Mouse (Mus musculus) liver, embryonic 16.5 days (tissue): ENCODE data around the gene Pou2f2. TPM values are rescaled to one million over a fixed set of nuclear protein-coding genes. Genes with fewer than 3 reads are reported as not detected.

Experiments
- ATAC-seq: fragments of 200-750 bp; cut with Nextera tagmentation; 2 replicates; pipeline ENCODE4 v1.8.0; 2017; ENCODE audit warnings: low read depth, mild to moderate bottlenecking, moderate number of reproducible peaks, moderate library complexity
- H3K27ac ChIP-seq: fragments of 300-500 bp; sonication (generic); 2 replicates; pipeline ENCODE4 v1.5.1; 2014; ENCODE audit warnings: mild to moderate bottlenecking, low read length
- H3K27me3 ChIP-seq: fragments of 300-500 bp; sonication (generic); 2 replicates; pipeline ENCODE4 v1.6.1; 2014; ENCODE audit warnings: low read depth, low read length, mixed read lengths; ENCODE audit not compliant: control insufficient read depth, insufficient read depth
- H3K36me3 ChIP-seq: fragments of 300-500 bp; sonication (generic); 2 replicates; pipeline ENCODE4 v1.6.1; 2014; ENCODE audit warnings: mild to moderate bottlenecking; ENCODE audit not compliant: control insufficient read depth, insufficient read depth
- H3K4me1 ChIP-seq: fragments of 300-500 bp; sonication (generic); 2 replicates; pipeline ENCODE4 v1.6.1; 2014; ENCODE audit warnings: low read depth, low read length, mixed read lengths; ENCODE audit not compliant: control insufficient read depth
- H3K4me2 ChIP-seq: fragments of 300-500 bp; sonication (generic); 2 replicates; pipeline ENCODE4 v1.6.1; 2014; ENCODE audit warnings: low read depth, low read length, mixed read lengths
- H3K4me3 ChIP-seq: fragments of 300-500 bp; sonication (generic); 2 replicates; pipeline ENCODE4 v1.5.1; 2014; ENCODE audit warnings: low read depth, mild to moderate bottlenecking, low read length
- H3K9ac ChIP-seq: fragments of 300-500 bp; sonication (generic); 2 replicates; pipeline ENCODE4 v1.6.1; 2014; ENCODE audit warnings: low read depth, low read length
- H3K9me3 ChIP-seq: fragments of 300-500 bp; sonication (generic); replicated peaks from 2 replicates; pipeline ENCODE4 v1.6.1; 2016; ENCODE audit warnings: low read length; ENCODE audit not compliant: control insufficient read depth
- WGBS: fragments of 180-500 bp; shearing (Covaris S2); extraction: QIAGEN DNeasy Blood & Tissue Kit; methylation state at CpG from one replicate; pipeline ENCODE4 v1.1.7; 2014; ENCODE audit not compliant: insufficient replicate concordance; 5-methylcytosine and 5-hydroxymethylcytosine counted together
- polyA plus RNA-seq: library from polyadenylated mRNA; unstranded; fragments of >200 nt; fragmentation: Nextera tagmentation; extraction: Ambion mirVana; gene quantifications from 2 replicates; pipeline ENCODE4 v1.2.1, GENCODE M21; 2015

Gene Pou2f2
- polyA plus RNA-seq, 1 experiment from 2014 or later: 1.7 TPM

DNA sequence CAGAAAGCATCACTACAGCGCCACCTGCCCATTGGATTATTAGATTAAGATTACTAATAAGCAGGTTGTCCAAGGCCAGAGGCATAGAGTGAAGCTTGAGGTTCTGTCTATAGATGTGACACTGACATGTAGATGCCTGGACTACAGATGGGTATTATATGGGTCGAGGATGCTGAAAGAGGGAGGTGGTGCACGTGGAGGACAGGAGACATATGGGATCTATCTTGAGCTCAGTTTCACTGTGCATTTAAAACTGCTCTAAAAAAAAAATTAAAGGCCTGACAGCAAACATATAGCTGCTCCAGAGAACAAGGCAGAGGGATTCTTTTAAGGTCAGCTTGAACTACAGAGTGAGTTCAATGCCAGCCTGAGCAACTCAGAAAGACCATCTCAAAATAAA is 81.4 kb downstream of the Pou2f2 start:
- Histone ChIP-seq H3K4me1 (no peaks in the 10 kb centered on the region), H3K4me2 (no peak overlapping the region), H3K36me3 (no peaks in the 10 kb centered on the region), H3K27ac (no peak overlapping the region), H3K9ac (no peak overlapping the region), H3K4me3 (no peak overlapping the region), H3K27me3 (no peaks in the 10 kb centered on the region), H3K9me3 (no peaks in the 10 kb centered on the region)
- no peak for ATAC-seq
- WGBS: 63% methylated on average over 3 of the region's 3 CpGs

DNA sequence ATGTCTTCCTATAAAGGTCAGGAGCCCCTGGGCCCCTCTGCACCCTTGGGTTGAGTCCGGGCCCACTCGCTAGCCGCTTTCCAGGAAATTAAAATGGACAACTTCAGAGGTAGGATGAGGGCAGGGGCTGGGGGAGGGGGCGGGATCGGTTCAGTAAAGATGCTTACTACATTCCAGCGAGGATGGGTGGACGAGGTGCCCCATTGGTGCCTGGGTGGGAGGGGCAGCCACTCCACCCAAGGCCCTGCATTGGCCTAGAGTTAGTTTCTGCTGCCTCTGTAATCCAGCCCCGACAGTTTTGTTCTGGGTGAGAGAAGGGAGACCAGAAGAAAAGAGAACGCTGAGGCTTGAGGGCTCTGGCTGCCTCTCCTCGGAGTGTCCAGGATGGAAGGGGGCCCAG is 89.7 kb downstream of the Pou2f2 start:
- Histone ChIP-seq H3K4me2 (no peak overlapping the region), H3K9ac (no peak overlapping the region), H3K4me1 (peaks cover 4% of the 10 kb centered on the region), H3K9me3 (no peaks in the 10 kb centered on the region), H3K27me3 (no peaks in the 10 kb centered on the region), H3K27ac (no peak overlapping the region), H3K36me3 (no peaks in the 10 kb centered on the region), H3K4me3 (no peak overlapping the region)
- ATAC-seq: no peak
- WGBS: 42% methylated on average over 10 of the region's 10 CpGs

DNA sequence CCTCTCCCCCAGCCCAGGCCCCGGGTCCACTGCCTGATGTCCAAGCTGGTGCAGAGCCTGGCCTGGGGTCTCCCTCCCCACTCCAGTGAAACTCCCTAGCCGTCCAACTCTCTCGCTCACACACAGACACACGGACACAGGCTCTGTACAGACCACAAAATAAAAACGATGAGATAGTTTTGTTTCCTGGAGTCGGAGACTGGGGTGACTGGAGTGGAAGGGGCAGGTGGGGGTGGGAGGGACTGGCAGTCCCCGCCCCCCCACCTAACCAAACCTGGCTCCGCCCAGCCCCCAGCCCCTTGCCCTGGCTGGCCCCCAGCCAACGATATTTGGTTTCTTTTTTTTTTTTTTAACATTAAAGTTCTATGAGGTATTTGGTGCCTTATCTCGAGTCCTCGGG is 90.6 kb downstream of the Pou2f2 start:
- WGBS: 17% methylated on average over 11 of the region's 11 CpGs
- ATAC-seq: no peak
- Histone ChIP-seq H3K27ac (no peak overlapping the region), H3K36me3 (no peaks in the 10 kb centered on the region), H3K9me3 (no peaks in the 10 kb centered on the region), H3K4me3 (no peak overlapping the region), H3K27me3 (no peaks in the 10 kb centered on the region), H3K4me2 (no peak overlapping the region), H3K4me1 (peaks cover 7% of the 10 kb centered on the region), H3K9ac (no peak overlapping the region)

DNA sequence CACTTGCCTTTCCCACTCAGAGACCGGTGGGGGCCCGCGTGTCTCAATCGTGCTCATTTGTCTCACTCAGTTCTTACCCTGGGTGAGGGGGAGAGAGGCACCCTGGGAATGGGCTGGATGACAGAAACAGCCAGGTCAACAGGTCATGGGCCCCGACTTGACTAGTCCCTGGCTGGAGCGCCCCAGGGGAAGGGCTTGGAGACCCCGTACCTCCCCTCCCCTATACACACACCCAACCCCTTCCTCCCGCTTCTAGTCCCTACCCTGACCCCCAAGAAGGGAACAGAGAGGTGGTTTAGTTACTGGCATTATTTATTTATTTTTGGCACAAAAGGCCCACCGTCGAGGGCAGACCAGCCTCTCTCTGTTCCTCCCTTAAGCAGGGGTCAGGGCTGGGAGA is 91.0 kb downstream of the Pou2f2 start:
- Histone ChIP-seq H3K27ac (no peak overlapping the region), H3K9me3 (no peaks in the 10 kb centered on the region), H3K4me1 (peaks cover 7% of the 10 kb centered on the region), H3K27me3 (no peaks in the 10 kb centered on the region), H3K4me3 (no peak overlapping the region), H3K4me2 (no peak overlapping the region), H3K9ac (no peak overlapping the region), H3K36me3 (no peaks in the 10 kb centered on the region)
- no peak for ATAC-seq
- 20% methylated on average over 10 of the region's 10 CpGs for WGBS

DNA sequence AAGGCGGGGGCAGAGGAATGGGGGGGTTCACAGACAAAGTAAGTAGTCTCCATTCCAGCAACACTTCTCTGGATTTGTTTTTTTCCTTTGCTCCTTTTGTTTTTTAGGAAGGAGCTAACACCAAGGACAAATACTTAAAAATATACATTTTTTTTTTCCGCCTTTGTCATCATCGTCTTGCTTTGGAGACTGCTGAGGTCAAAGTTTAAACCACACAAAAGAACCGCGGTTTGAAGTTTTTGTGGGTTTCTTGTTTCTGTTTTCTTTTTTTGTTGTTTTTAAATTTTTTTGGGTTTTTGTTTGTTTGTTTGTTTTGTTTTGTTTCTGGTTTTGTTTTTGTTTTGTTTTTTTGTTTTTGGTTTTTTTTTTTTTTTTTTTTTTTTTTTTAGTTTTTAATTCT is 91.6 kb downstream of the Pou2f2 start:
- WGBS: 42% methylated on average over 5 of the region's 5 CpGs
- Histone ChIP-seq H3K9me3 (no peaks in the 10 kb centered on the region), H3K4me3 (no peak overlapping the region), H3K36me3 (peaks cover 5% of the 10 kb centered on the region; the same call in 1 of the 2 replicates), H3K4me1 (peaks cover 7% of the 10 kb centered on the region), H3K27ac (no peak overlapping the region), H3K9ac (no peak overlapping the region), H3K4me2 (no peak overlapping the region), H3K27me3 (no peaks in the 10 kb centered on the region)
- no peak for ATAC-seq

DNA sequence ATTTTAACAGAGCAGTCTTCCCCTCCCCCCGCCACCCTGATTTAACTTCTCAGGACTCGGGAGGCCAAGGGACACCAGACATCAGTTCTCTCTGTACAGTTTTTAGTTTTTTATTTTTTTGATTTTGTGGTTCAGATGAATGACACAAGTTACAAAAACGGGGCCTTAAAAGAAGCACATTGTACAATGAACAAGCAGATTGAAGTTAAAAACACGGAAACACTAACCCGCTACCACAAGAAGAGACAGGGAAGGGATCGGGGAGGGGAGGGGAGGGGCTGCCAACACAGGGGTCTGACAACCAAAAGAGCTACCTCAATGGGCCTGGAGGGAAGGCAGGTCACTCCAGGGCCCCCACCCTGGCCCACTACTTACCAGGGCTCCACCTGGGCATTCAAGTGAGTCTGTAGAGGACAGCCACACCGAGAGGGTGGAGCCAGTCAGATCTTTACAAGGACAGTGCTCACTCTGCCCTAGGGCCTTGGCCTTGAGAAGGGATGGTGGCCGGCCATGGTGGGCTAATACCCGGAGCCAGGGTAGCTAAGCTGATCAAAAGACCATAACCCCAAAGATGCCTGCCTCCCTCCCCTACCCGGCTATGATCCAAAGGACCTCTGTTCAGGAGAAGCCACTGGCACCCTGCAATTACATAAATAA is 92.1 kb downstream of the Pou2f2 start:
- peaks cover 11% of the 10 kb centered on the region for H3K36me3 ChIP-seq
- H3K4me2 ChIP-seq: no peak overlapping the region
- 60% methylated on average over 10 of the region's 10 CpGs for WGBS
- no peaks in the 10 kb centered on the region for H3K9me3 ChIP-seq
- H3K4me3 ChIP-seq: no peak overlapping the region
- no peak overlapping the region for H3K27ac ChIP-seq
- no peak for ATAC-seq
- peaks cover 7% of the 10 kb centered on the region for H3K4me1 ChIP-seq
- no peaks in the 10 kb centered on the region for H3K27me3 ChIP-seq
- H3K9ac ChIP-seq: no peak overlapping the region

DNA sequence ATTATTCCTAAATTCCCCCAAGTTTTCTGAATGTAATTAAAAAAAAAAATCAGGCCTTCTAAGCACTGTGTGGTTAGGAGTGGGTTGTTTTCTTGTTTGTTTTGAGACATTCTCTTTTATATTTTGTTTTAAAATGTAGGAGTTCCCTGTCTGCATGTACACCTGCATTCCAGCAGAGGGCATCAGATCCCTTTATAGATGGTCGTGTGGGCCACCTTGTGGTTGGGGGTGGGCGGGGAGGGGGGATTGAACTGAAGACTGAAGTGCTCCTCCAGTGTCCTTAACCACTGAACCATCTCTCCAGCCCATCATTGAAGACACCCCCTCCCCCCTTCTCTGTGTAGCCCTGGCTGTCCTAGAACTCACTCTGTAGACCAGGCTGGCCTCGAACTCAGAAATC is 92.9 kb downstream of the Pou2f2 start:
- no peaks in the 10 kb centered on the region for H3K27me3 ChIP-seq
- H3K9me3 ChIP-seq: no peaks in the 10 kb centered on the region
- H3K27ac ChIP-seq: no peak overlapping the region
- H3K9ac ChIP-seq: no peak overlapping the region
- no peak overlapping the region for H3K4me3 ChIP-seq
- ATAC-seq: no peak
- peaks cover 18% of the 10 kb centered on the region for H3K36me3 ChIP-seq
- no peak overlapping the region for H3K4me2 ChIP-seq
- 36% methylated on average over 3 of the region's 3 CpGs for WGBS
- H3K4me1 ChIP-seq: peaks cover 7% of the 10 kb centered on the region

DNA sequence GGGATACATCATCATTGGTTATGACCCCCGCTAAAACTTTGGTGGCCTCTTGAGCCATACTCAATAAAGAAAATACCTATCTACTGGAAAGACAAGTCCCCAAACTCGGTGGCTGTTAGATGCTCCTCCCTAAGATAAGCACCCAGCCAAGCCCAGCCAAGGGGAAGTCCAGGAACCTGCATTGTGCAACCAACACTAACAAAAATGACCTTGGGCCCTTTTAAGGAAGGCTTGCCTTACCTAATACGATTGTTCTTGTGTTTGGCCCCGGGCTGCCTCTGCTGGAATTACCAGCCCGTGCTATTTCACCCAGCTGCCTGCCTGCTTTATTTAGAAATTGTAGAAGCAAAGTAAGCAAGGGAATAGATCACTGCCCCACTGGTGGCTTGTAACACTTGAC is 94.9 kb downstream of the Pou2f2 start:
- Histone ChIP-seq H3K27ac (peak overlapping the region; percentile 36; the same call in 1 of the 2 replicates), H3K36me3 (peaks cover 38% of the 10 kb centered on the region), H3K9me3 (no peaks in the 10 kb centered on the region), H3K9ac (no peak overlapping the region), H3K27me3 (no peaks in the 10 kb centered on the region), H3K4me2 (no peak overlapping the region), H3K4me3 (no peak overlapping the region), H3K4me1 (peaks cover 7% of the 10 kb centered on the region)
- ATAC-seq: no peak; the same call in 1 of the 2 replicates
- WGBS: 31% methylated on average over 5 of the region's 5 CpGs

DNA sequence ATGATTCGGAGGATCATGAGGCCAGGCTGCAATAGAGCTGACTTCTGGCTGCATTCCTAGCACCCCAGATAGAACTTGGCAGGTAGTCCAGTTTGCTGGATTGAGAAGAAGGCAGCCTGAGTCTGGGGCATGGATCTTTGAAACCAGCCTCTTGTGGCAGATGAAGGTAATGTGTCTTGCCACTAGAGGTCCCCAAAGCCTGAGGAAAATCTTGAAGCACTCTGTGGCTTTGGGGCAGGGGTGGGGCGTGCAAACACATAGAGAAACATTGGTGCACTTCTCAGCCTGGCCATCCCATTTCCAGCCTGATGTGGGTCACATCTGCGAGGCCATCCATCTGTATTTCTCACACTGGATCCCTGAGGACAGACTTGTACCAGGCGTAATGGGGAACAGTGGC is 97.0 kb downstream of the Pou2f2 start:
- no peak overlapping the region for H3K27ac ChIP-seq
- ATAC-seq: no peak
- no peaks in the 10 kb centered on the region for H3K27me3 ChIP-seq
- H3K36me3 ChIP-seq: peaks cover 40% of the 10 kb centered on the region
- WGBS: 59% methylated on average over 4 of the region's 4 CpGs
- no peak overlapping the region for H3K4me2 ChIP-seq
- H3K4me1 ChIP-seq: peaks cover 21% of the 10 kb centered on the region
- H3K9ac ChIP-seq: no peak overlapping the region
- H3K9me3 ChIP-seq: no peaks in the 10 kb centered on the region
- H3K4me3 ChIP-seq: no peak overlapping the region
